Mouse (Mus musculus): Measurements from ENCODE around the gene Actl6b.
"Not testable (repeated sequence)": the region's sequence is repeated elsewhere in the genome, so short reads cannot be mapped to it uniquely, and the experiment has no call there.

Actl6b gene

GRCm38 (mm10) chr5:137601365-137601729 is 48.0 kb downstream of the Actl6b start:
- no peak for DNase-seq (ENCODE audit: low spot score)

GRCm38 (mm10) chr5:137607860-137608653 is 54.7 kb downstream of the Actl6b start:
- no peak for DNase-seq (ENCODE audit: low spot score)

DNA sequence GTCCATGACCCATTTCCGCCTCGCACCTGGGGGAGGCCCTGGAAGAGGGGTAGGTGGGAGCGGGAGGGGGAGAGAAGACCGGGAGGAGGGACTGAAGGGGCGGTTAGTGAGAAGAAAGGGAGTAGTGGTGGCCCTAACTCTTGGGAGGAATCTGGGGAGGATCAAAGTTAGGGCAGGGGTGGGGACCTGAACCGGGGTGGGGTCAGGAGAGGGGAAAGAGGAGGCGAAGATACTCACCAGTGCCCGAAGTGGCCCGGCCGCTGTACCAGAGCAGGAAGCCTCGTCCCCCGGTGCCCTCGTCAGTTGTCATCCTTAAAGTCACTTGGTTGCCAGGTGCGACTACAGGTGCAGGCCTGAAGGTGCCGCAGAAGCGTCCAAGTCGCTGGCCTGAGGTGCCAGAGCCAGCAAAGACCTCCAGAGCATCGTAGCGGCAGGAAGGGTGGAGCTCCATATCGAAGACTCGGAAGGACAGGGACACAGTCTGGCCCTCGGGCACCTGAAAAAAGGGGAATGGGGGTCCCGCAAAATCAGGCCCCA is 55.4 kb downstream of the Actl6b start:
- DNase-seq (ENCODE audit: low spot score) = no peak

GRCm38 (mm10) chr5:137609292-137609691 is 56.0 kb downstream of the Actl6b start:
- DNase-seq (ENCODE audit: low spot score) = no peak

DNA sequence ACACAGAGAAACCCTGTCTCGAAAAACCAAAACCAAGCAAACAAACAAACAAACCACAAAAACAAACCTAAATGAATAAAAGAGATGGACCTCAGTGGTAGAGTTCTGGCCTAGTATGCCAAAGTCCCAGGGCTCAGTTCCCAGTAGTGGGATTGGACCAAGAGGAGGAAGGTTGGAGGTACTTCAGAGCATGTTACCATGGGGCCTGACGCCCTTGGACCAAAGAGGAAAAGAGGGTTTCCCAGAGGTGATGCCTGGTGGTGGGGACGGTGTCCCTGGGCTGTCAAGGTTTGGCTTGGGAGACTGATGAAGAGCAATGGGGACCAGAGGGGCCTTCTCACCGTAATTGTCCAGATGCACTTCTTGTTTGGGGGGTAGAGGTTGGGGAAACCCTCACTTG is 56.7 kb downstream of the Actl6b start:
- no peak for DNase-seq (ENCODE audit: low spot score)

DNA sequence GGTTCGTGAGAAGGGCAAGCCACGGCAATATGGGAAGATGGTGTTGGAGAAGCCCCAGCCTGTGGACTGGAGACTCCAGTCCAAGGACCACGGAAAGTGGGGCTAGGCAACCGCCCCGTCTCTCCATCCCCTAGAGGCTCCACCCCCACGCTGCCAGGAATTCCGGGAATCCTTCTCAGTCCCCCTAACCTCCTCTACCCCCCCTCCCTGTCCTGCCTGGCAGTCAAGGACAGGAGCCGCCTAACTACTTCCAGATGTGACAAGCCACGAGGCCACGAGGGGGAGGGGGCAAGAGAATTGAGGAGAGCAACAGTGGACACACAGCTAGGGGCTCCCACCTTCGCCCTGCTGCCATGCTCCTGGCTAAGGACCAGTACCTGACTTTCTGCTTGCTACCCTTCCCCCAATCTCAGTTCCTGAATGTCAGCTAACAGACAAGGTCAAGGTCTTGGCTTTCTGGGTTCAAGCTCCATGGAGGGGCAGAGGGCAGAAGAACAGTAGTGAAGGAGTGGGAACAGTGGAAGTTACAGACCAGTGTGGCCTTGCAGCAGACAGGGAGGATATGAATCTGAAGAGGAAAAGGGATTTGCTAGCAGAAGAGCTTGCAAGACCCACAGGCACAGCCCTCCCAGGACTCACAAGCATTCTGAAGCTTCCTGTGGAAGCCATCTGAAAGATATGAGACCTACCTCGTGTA is 57.4 kb downstream of the Actl6b start:
- DNase-seq (ENCODE audit: low spot score) = no peak

- no peak for DNase-seq (ENCODE audit: low spot score)
Observed at GRCm38 (mm10) chr5:137611245-137611602, 57.9 kb downstream of the Actl6b start.

- no peak for DNase-seq (ENCODE audit: low spot score)
Observed at GRCm38 (mm10) chr5:137613076-137613475, 59.8 kb downstream of the Actl6b start.

DNA sequence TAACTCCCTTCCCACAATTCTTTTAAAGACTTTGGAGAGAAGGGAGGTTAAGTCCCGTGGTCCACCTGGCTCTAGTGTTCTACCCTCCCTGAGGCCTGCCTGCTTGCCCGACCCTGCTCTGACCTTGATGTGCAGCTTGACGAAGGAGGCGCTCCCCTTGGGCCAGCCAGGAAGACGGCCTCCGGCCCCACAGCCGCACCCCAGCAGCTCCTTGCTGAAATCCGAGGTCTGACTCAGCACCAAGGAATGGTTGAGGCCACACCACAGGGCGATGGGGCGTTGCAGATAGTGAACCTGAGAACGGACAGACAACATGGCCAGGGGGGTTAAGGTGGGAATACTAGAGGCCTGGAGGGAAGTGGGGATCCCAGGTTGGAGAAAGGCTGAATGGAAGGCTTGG is 60.2 kb downstream of the Actl6b start, which contains the start of gene Pcolce:
Pcolce (minus strand) TSS at position 235 of the 400 bp plus-strand sequence.
- DNase-seq (ENCODE audit: low spot score) = no peak

GRCm38 (mm10) chr5:137614921-137615320 is 61.6 kb downstream of the Actl6b start:
- not testable (repeated sequence) for DNase-seq (ENCODE audit: low spot score)

GRCm38 (mm10) chr5:137615347-137615746 is 62.0 kb downstream of the Actl6b start:
- no peak for DNase-seq (ENCODE audit: low spot score)

All from ovary, postnatal 14 days (tissue).